Mouse (Mus musculus) cerebellum, adult 18-20 months (tissue): ENCODE results near the gene Yipf3.
A peak's percentile ranks its signal among the peaks of the same experiment; 100 is the strongest.

Source experiments
- DNase-seq, 2 experiments: peaks; one replicate each; pipeline ENCODE4 v3.0.0; 2021

The Yipf3 gene

GRCm38 (mm10) chr17:46247512-46248188 is at the start of gene Yipf3, which contains the start of gene Polr1c:
TSS of gene Yipf3 (plus strand) at chr17:46248080.
TSS of gene Polr1c (minus strand) at chr17:46248054.
- peak; percentile 94 to 96 for DNase-seq

GRCm38 (mm10) chr17:46201151-46201550 is 46.7 kb upstream of the Yipf3 start:
- no peak for DNase-seq

GRCm38 (mm10) chr17:46202421-46203071 is 45.3 kb upstream of the Yipf3 start, which contains the start of the genes Polh and Xpo5:
TSS of gene Polh (minus strand) at chr17:46202645.
TSS of gene Xpo5 (plus strand) at chr17:46202782.
- peak; percentile 89 to 96 for DNase-seq

- DNase-seq = peak in 1 of 2 experiments; percentile 17
Observed at GRCm38 (mm10) chr17:46203078-46203477, 44.8 kb upstream of the Yipf3 start.

- no peak for DNase-seq
Observed at GRCm38 (mm10) chr17:46206676-46207075, 41.2 kb upstream of the Yipf3 start.

- no peak for DNase-seq
Observed at GRCm38 (mm10) chr17:46210550-46210949, 37.3 kb upstream of the Yipf3 start.

GRCm38 (mm10) chr17:46221601-46222000 is 26.3 kb upstream of the Yipf3 start:
- no peak for DNase-seq

- no peak for DNase-seq
Observed at GRCm38 (mm10) chr17:46227576-46227975, 20.3 kb upstream of the Yipf3 start.

GRCm38 (mm10) chr17:46236067-46236466 is 11.8 kb upstream of the Yipf3 start:
- DNase-seq = no peak

- DNase-seq = no peak
Observed at GRCm38 (mm10) chr17:46237079-46237478, 10.8 kb upstream of the Yipf3 start.

GRCm38 (mm10) chr17:46237480-46237879 is 10.4 kb upstream of the Yipf3 start:
- no peak for DNase-seq

- no peak for DNase-seq
Observed at GRCm38 (mm10) chr17:46239516-46240114, 8.3 kb upstream of the Yipf3 start.

- no peak for DNase-seq
Observed at GRCm38 (mm10) chr17:46241471-46241870, 6.4 kb upstream of the Yipf3 start.

GRCm38 (mm10) chr17:46242274-46242673 is 5.6 kb upstream of the Yipf3 start:
- no peak for DNase-seq

GRCm38 (mm10) chr17:46242993-46243392 is 4.9 kb upstream of the Yipf3 start:
- DNase-seq = no peak

- DNase-seq = no peak
Observed at GRCm38 (mm10) chr17:46243624-46244023, 4.3 kb upstream of the Yipf3 start.

GRCm38 (mm10) chr17:46244579-46244978 is 3.3 kb upstream of the Yipf3 start:
- no peak for DNase-seq

GRCm38 (mm10) chr17:46248189-46248522 is 276 bp downstream of the Yipf3 start:
- no peak for DNase-seq

GRCm38 (mm10) chr17:46251174-46251573 is 3.3 kb downstream of the Yipf3 start:
- DNase-seq = no peak

GRCm38 (mm10) chr17:46252571-46253451 is 4.9 kb downstream of the Yipf3 start:
- DNase-seq = no peak

- DNase-seq = peak; percentile 93 to 94
Observed at GRCm38 (mm10) chr17:46253452-46254084, 5.7 kb downstream of the Yipf3 start, which contains the start of gene Lrrc73. TSS of gene Lrrc73 (plus strand) at chr17:46253531.

GRCm38 (mm10) chr17:46254106-46254505 is 6.2 kb downstream of the Yipf3 start:
- DNase-seq = peak in 1 of 2 experiments; percentile 44
